Mouse (Mus musculus) MEL (cell line): Measurements from ENCODE around the gene Ctsd. TPM values are rescaled to one million over a fixed set of nuclear protein-coding genes. Genes with fewer than 3 reads are reported as not detected.

ENCODE experiments used
- DNase-seq: peaks from one replicate; pipeline ENCODE4 v3.0.0; 2011; ENCODE audit warnings: low read depth, low spot score
- H3K27ac ChIP-seq: 2 replicates; pipeline ENCODE4 v1.5.1; 2012; ENCODE audit warnings: low read depth, mild to moderate bottlenecking, control low read depth, low read length, moderate library complexity; ENCODE audit not compliant: control insufficient read depth
- H3K27me3 ChIP-seq, 2 experiments: fragments of 150-350 bp in 1 of 2; sonication (generic) in 1 of 2; 2 replicates each; pipeline ENCODE4 v1.6.1; 2012; ENCODE audit warnings: low read length in 2 of 2, mild to moderate bottlenecking in 2 of 2, improper control_type of control experiment in 1 of 2, moderate library complexity in 1 of 2; ENCODE audit not compliant: insufficient read depth in 2 of 2, control insufficient read depth in 1 of 2
- H3K36me3 ChIP-seq, 2 experiments: 2 replicates each; pipeline ENCODE4 v1.6.1; 2012 to 2014; ENCODE audit warnings: low read length in 2 of 2, improper control_type of control experiment in 1 of 2, inconsistent platforms in 1 of 2, mild to moderate bottlenecking in 1 of 2; ENCODE audit not compliant: insufficient read depth in 2 of 2, control insufficient read depth in 1 of 2
- H3K4me1 ChIP-seq, 2 experiments: fragments of 150-350 bp in 1 of 2; sonication (generic) in 1 of 2; 2 replicates each; pipeline ENCODE4 v1.6.1; 2012; ENCODE audit warnings: low read length in 2 of 2, improper control_type of control experiment in 1 of 2, mild to moderate bottlenecking in 1 of 2; ENCODE audit not compliant: insufficient read depth in 2 of 2, control insufficient read depth in 1 of 2
- H3K4me3 ChIP-seq, 2 experiments: fragments of 150-350 bp in 1 of 2; sonication (generic) in 1 of 2; 2 replicates each; pipeline ENCODE4 v1.5.1; 2012; ENCODE audit warnings: low read depth in 2 of 2, low read length in 2 of 2, mild to moderate bottlenecking in 2 of 2, moderate library complexity in 2 of 2, control low read depth in 1 of 2, improper control_type of control experiment in 1 of 2; ENCODE audit not compliant: control insufficient read depth in 1 of 2, insufficient read depth in 1 of 2
- H3K79me2 ChIP-seq: 2 replicates; pipeline ENCODE4 v1.6.1; 2012; ENCODE audit warnings: mild to moderate bottlenecking, low read length, moderate library complexity; ENCODE audit not compliant: control insufficient read depth, poor library complexity, insufficient read depth
- H3K9ac ChIP-seq: 2 replicates; pipeline ENCODE4 v1.6.1; 2012; ENCODE audit warnings: low read depth, mild to moderate bottlenecking, control low read depth, low read length, moderate library complexity; ENCODE audit not compliant: control insufficient read depth, poor library complexity, severe bottlenecking
- H3K9me3 ChIP-seq: fragments of 150-350 bp; sonication (generic); replicated peaks from 2 replicates; pipeline ENCODE4 v1.6.1; 2012; ENCODE audit warnings: mild to moderate bottlenecking, low read length, improper control_type of control experiment, moderate library complexity; ENCODE audit not compliant: insufficient read depth
- CHD1 ChIP-seq: IDR thresholded peaks from 2 replicates; pipeline ENCODE4 v1.6.1; 2012; ENCODE audit warnings: low read depth, mild to moderate bottlenecking, inconsistent platforms, low read length, improper control_type of control experiment
- CHD2 ChIP-seq: IDR thresholded peaks from 2 replicates; pipeline ENCODE4 v1.6.1; 2011; ENCODE audit warnings: low read length, improper control_type of control experiment
- E2F4 ChIP-seq: IDR thresholded peaks from 2 replicates; pipeline ENCODE4 v1.6.1; 2011; ENCODE audit warnings: low read depth, low read length, improper control_type of control experiment, borderline replicate concordance
- HCFC1 ChIP-seq: IDR thresholded peaks from 2 replicates; pipeline ENCODE4 v1.6.1; 2012; ENCODE audit warnings: low read depth, mild to moderate bottlenecking, inconsistent platforms, low read length, improper control_type of control experiment, moderate library complexity
- KAT2A ChIP-seq: conservative IDR thresholded peaks from 2 replicates; pipeline ENCODE4 v1.6.1; 2012; ENCODE audit warnings: low read depth, low read length, improper control_type of control experiment, inconsistent platforms
- MAX ChIP-seq: IDR thresholded peaks from 2 replicates; pipeline ENCODE4 v1.6.1; 2011; ENCODE audit warnings: low read length, improper control_type of control experiment
- MEF2A ChIP-seq: IDR thresholded peaks from 2 replicates; pipeline ENCODE4 v1.6.1; 2014; ENCODE audit warnings: low read depth, mild to moderate bottlenecking, inconsistent platforms, low read length, improper control_type of control experiment; ENCODE audit not compliant: poor library complexity, insufficient replicate concordance, severe bottlenecking; ENCODE audit errors: extremely low read depth
- MXI1 ChIP-seq: IDR thresholded peaks from 2 replicates; pipeline ENCODE4 v1.6.1; 2011; ENCODE audit warnings: mild to moderate bottlenecking, low read depth, low read length, improper control_type of control experiment
- MYB ChIP-seq: IDR thresholded peaks from 2 replicates; pipeline ENCODE4 v1.6.1; 2011; ENCODE audit warnings: mild to moderate bottlenecking, low read depth, low read length, improper control_type of control experiment
- NELFE ChIP-seq: IDR thresholded peaks from 2 replicates; pipeline ENCODE4 v1.6.1; 2011; ENCODE audit warnings: low read depth, low read length, improper control_type of control experiment
- POLR2AphosphoS2 ChIP-seq: IDR thresholded peaks from 2 replicates; pipeline ENCODE4 v1.6.1; 2011; ENCODE audit warnings: low read length, improper control_type of control experiment
- POLR2AphosphoS5 ChIP-seq: IDR thresholded peaks from 2 replicates; pipeline ENCODE4 v1.6.1; 2012; ENCODE audit warnings: low read depth, borderline replicate concordance, mild to moderate bottlenecking, inconsistent platforms, low read length, moderate library complexity, mixed read lengths
- RAD21 ChIP-seq: IDR thresholded peaks from 2 replicates; pipeline ENCODE4 v1.6.1; 2011; ENCODE audit warnings: mild to moderate bottlenecking, low read depth, low read length, improper control_type of control experiment
- SIN3A ChIP-seq: IDR thresholded peaks from 2 replicates; pipeline ENCODE4 v1.6.1; 2012; ENCODE audit warnings: low read length, improper control_type of control experiment, inconsistent platforms
- SMC3 ChIP-seq: IDR thresholded peaks from 2 replicates; pipeline ENCODE4 v1.6.1; 2011; ENCODE audit warnings: low read depth, low read length, improper control_type of control experiment
- TAL1 ChIP-seq: IDR thresholded peaks from 2 replicates; pipeline ENCODE4 v1.6.1; 2012; ENCODE audit warnings: mild to moderate bottlenecking, inconsistent platforms, low read length, moderate library complexity, mixed read lengths
- TBP ChIP-seq: IDR thresholded peaks from 2 replicates; pipeline ENCODE4 v1.8.0; 2011; ENCODE audit warnings: low read depth, low read length, improper control_type of control experiment
- UBTF ChIP-seq: IDR thresholded peaks from 2 replicates; pipeline ENCODE4 v1.6.1; 2012; ENCODE audit warnings: low read depth, mild to moderate bottlenecking, inconsistent platforms, low read length, improper control_type of control experiment, moderate library complexity, borderline replicate concordance; ENCODE audit not compliant: insufficient read depth
- USF1 ChIP-seq: IDR thresholded peaks from 2 replicates; pipeline ENCODE4 v1.6.1; 2014; ENCODE audit warnings: low read depth, mild to moderate bottlenecking, inconsistent platforms, low read length, improper control_type of control experiment, moderate library complexity
- ZKSCAN1 ChIP-seq: IDR thresholded peaks from 2 replicates; pipeline ENCODE4 v1.6.1; 2012; ENCODE audit warnings: low read depth, mild to moderate bottlenecking, inconsistent platforms, low read length, improper control_type of control experiment, moderate library complexity
- ZMIZ1 ChIP-seq: IDR thresholded peaks from 2 replicates; pipeline ENCODE4 v1.6.1; 2012; ENCODE audit warnings: low read depth, mild to moderate bottlenecking, inconsistent platforms, low read length, improper control_type of control experiment, moderate library complexity
- ZNF384 ChIP-seq: IDR thresholded peaks from 2 replicates; pipeline ENCODE4 v1.6.1; 2012; ENCODE audit warnings: low read depth, mild to moderate bottlenecking, inconsistent platforms, low read length, improper control_type of control experiment
- polyA plus RNA-seq, 2 experiments: library from polyadenylated mRNA; stranded (reverse) in 1 of 2; unstranded in 1 of 2; fragments of >175 nt in 1 of 2; fragments of >200 nt in 1 of 2; gene quantifications; 2 replicates each; pipeline versions ENCODE4 v1.2.1 to v1.2.4; 2012; ENCODE audit warnings: low replicate concordance in 2 of 2, low read depth in 1 of 2; ENCODE audit not compliant: insufficient read length in 2 of 2, insufficient read depth in 1 of 2, missing spikeins in 1 of 2
- total RNA-seq: library from RNA; depleted of rRNA; stranded (reverse); fragments of 300-350 nt; gene quantifications from 2 replicates; pipeline ENCODE4 v1.2.3, GENCODE M21; 2012

The Ctsd gene
- total and polyA plus RNA-seq, 3 experiments: 89.3 to 179 (median 115) TPM

- H3K4me3 ChIP-seq: no peak overlapping the region
- H3K27ac ChIP-seq: no peak overlapping the region
- no peak overlapping the region for H3K9ac ChIP-seq
- no peaks in the 10 kb centered on the region; a peak in 1 of 4 replicates for H3K27me3 ChIP-seq
- H3K79me2 ChIP-seq: no peaks in the 10 kb centered on the region
- no peaks in the 10 kb centered on the region for H3K36me3 ChIP-seq
- no peaks in the 10 kb centered on the region for H3K9me3 ChIP-seq
- no peak for TF ChIP-seq POLR2AphosphoS5
- no peak for TF ChIP-seq TBP
- TF ChIP-seq MEF2A: no peak
- TF ChIP-seq RAD21: no peak
- no peak for TF ChIP-seq HCFC1
- no peak for TF ChIP-seq POLR2AphosphoS2
- no peak for TF ChIP-seq ZNF384
- no peak for TF ChIP-seq MXI1
- TF ChIP-seq SIN3A: no peak
- H3K4me1 ChIP-seq: no peaks in the 10 kb centered on the region
- no peak for DNase-seq
Observed at GRCm38 (mm10) chr7:142368856-142369255, 19.0 kb downstream of the Ctsd start.

GRCm38 (mm10) chr7:142363107-142363506, 24.7 kb downstream of the Ctsd start:
- Histone ChIP-seq H3K36me3 (no peaks in the 10 kb centered on the region), H3K27me3 (no peaks in the 10 kb centered on the region; a peak in 2 of 4 replicates), H3K4me3 (no peak overlapping the region), H3K27ac (no peak overlapping the region), H3K9ac (no peak overlapping the region), H3K79me2 (no peaks in the 10 kb centered on the region), H3K4me1 (no peaks in the 10 kb centered on the region), H3K9me3 (no peaks in the 10 kb centered on the region)
- no peak for DNase-seq
- TF ChIP-seq NELFE (no peak), CHD2 (no peak), E2F4 (no peak), ZMIZ1 (no peak), USF1 (no peak), KAT2A (no peak), POLR2AphosphoS2 (no peak), TAL1 (no peak), UBTF (no peak), MXI1 (no peak), ZKSCAN1 (no peak), CHD1 (no peak), MYB (no peak), MAX (no peak), SMC3 (no peak), TBP (no peak), MEF2A (no peak)
